Mouse (Mus musculus) forebrain, embryonic 14.5 days (tissue): ENCODE measurements around the gene Trim80. TPM values are rescaled to one million over a fixed set of nuclear protein-coding genes. Genes with fewer than 3 reads are reported as not detected.
"Not testable (repeated sequence)": the region's sequence is repeated elsewhere in the genome, so short reads cannot be mapped to it uniquely, and the experiment has no call there.

Experiments used
- ATAC-seq: fragments of 200-750 bp; cut with Nextera tagmentation; 2 replicates; pipeline ENCODE4 v1.8.0; 2017; ENCODE audit warnings: mild to moderate bottlenecking, moderate library complexity
- DNase-seq: peaks from one replicate; pipeline ENCODE4 v3.0.0-alpha.2; 2015; ENCODE audit warnings: low spot score
- H3K27ac ChIP-seq: fragments of 300-500 bp; sonication (generic); 2 replicates; pipeline ENCODE4 v1.5.1; 2014; ENCODE audit warnings: low read depth, mild to moderate bottlenecking, control low read depth, low read length, moderate library complexity
- H3K27me3 ChIP-seq: fragments of 300-500 bp; sonication (generic); replicated peaks from 2 replicates; pipeline ENCODE4 v1.6.1; 2014; ENCODE audit warnings: low read length, control low read depth, mixed read lengths; ENCODE audit not compliant: control insufficient read depth, insufficient read depth
- H3K36me3 ChIP-seq: fragments of 300-500 bp; sonication (generic); 2 replicates; pipeline ENCODE4 v1.6.1; 2014; ENCODE audit warnings: low read length, control low read depth; ENCODE audit not compliant: control insufficient read depth, insufficient read depth
- H3K4me1 ChIP-seq: fragments of 300-500 bp; sonication (generic); 2 replicates; pipeline ENCODE4 v1.6.1; 2014; ENCODE audit warnings: antibody characterized with exemption, low read length, control low read depth; ENCODE audit not compliant: control insufficient read depth, insufficient read depth
- H3K4me2 ChIP-seq: fragments of 300-500 bp; sonication (generic); 2 replicates; pipeline ENCODE4 v1.6.1; 2014; ENCODE audit warnings: mild to moderate bottlenecking, control low read depth, low read length
- H3K4me3 ChIP-seq: fragments of 300-500 bp; sonication (generic); 2 replicates; pipeline ENCODE4 v1.5.1; 2014; ENCODE audit warnings: low read depth, low read length, control low read depth
- H3K9ac ChIP-seq: fragments of 300-500 bp; sonication (generic); 2 replicates; pipeline ENCODE4 v1.6.1; 2014; ENCODE audit warnings: mild to moderate bottlenecking, low read length, control low read depth, moderate library complexity
- H3K9me3 ChIP-seq: fragments of 300-500 bp; sonication (generic); replicated peaks from 2 replicates; pipeline ENCODE4 v1.6.1; 2016; ENCODE audit warnings: low read length, control low read depth, mixed read lengths; ENCODE audit not compliant: control insufficient read depth
- WGBS: fragments of 180-500 bp; shearing (Covaris S2); extraction: QIAGEN DNeasy Blood & Tissue Kit; methylation state at CpG from one replicate; pipeline ENCODE4 v1.1.7; 2014; 5-methylcytosine and 5-hydroxymethylcytosine counted together
- polyA plus RNA-seq: library from polyadenylated mRNA; unstranded; fragments of >200 nt; fragmentation: Nextera tagmentation; extraction: Ambion mirVana; gene quantifications from 2 replicates; pipeline ENCODE4 v1.2.1, GENCODE M21; 2014

The Trim80 gene
- polyA plus RNA-seq, 1 experiment from 2014 or later: not detected

DNA sequence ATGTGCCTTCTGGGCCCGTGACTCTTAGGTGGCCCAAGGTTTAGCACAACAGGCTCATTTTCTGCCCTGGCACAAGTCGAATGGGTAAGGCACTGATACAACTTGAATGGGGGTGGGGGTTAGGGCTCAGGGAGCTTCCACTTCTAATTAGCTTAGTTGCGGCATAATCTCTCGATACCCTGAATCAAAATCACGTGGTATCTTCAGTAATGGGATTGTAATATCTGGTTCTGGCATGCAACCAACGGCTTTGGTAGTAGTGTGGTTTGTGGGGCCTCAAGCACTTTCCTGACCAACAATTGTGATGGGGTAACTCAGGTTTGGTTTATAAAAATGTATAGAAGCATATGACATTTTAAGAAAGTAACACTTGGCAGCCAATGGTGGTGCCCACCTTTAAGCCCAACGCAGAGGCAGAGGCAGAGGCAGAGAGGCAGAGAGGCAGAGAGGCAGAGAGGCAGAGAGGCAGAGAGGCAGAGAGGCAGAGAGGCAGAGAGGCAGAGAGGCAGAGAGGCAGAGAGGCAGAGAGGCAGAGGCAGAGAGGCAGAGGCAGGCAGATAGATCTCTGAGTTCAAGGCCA, 12.0 kb downstream of the Trim80 start:
- no peaks in the 10 kb centered on the region for H3K27me3 ChIP-seq
- WGBS: 64% methylated on average over 7 of the region's 7 CpGs
- H3K9ac ChIP-seq: no peak overlapping the region
- H3K27ac ChIP-seq: no peak overlapping the region
- H3K9me3 ChIP-seq: no peaks in the 10 kb centered on the region
- no peaks in the 10 kb centered on the region for H3K4me1 ChIP-seq
- no peak overlapping the region for H3K4me3 ChIP-seq
- no peak overlapping the region for H3K4me2 ChIP-seq
- ATAC-seq (no peak), DNase-seq (no peak)
- no peaks in the 10 kb centered on the region for H3K36me3 ChIP-seq

- no peaks in the 10 kb centered on the region for H3K4me1 ChIP-seq
- no peak overlapping the region for H3K4me3 ChIP-seq
- no peak overlapping the region for H3K9ac ChIP-seq
- no peaks in the 10 kb centered on the region for H3K36me3 ChIP-seq
- H3K27me3 ChIP-seq: no peaks in the 10 kb centered on the region
- H3K9me3 ChIP-seq: no peaks in the 10 kb centered on the region
- DNase-seq (no peak), ATAC-seq (no peak)
- WGBS: 71% methylated on average over 4 of the region's 4 CpGs
- H3K4me2 ChIP-seq: no peak overlapping the region
- no peak overlapping the region for H3K27ac ChIP-seq
Measured at GRCm38 (mm10) chr11:115453306-115453705, 13.0 kb downstream of the Trim80 start.

DNA sequence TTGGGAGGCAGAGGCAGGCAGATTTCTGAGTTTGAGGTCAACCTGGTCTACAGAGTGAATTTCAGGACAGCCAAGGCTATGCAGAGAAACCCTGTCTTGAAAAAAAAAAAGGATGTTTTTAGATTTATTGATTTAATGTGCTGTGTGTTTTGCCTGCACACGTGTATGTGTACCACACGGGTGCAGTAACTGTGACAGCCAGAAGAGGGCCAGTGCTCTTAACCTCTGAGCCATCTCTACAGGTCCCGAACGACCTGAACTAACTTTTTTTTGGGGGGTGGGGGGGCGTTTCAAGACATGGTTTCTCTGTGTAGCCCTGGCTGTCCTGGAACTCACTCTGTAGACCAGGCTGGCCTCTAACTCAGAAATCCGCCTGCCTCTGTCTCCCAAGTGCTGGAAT, 14.5 kb downstream of the Trim80 start:
- H3K9me3 ChIP-seq, H3K27me3 ChIP-seq, H3K36me3 ChIP-seq, H3K4me2 ChIP-seq, H3K9ac ChIP-seq, H3K4me3 ChIP-seq, H3K4me1 ChIP-seq, DNase-seq, H3K27ac ChIP-seq, ATAC-seq: not testable (repeated sequence)
- 82% methylated on average over 6 of the region's 6 CpGs for WGBS

DNA sequence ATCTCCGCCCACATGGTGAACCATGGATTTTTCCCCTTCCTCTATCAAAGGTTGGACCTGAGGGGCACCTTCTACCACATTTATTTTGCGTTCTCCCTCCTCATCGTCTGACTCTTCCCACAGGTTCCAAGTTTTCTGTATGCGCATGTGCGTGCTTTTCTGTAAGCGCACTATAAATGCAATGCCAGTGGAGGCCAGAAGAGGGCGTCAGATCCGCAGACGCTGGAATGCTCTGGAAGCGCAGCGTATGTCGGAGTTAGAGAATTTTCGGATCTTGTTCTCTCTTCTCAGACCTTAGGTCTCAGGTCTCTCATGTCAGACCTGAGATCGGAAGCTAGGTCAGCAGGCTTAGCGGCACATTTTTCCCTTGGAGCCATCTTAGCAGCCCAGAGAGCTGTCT, 15.3 kb downstream of the Trim80 start:
- 86% methylated on average over 15 of the region's 15 CpGs for WGBS
- Histone ChIP-seq H3K27ac (no peak overlapping the region), H3K9ac (no peak overlapping the region), H3K4me1 (no peaks in the 10 kb centered on the region), H3K4me3 (no peak overlapping the region), H3K36me3 (no peaks in the 10 kb centered on the region), H3K27me3 (no peaks in the 10 kb centered on the region), H3K9me3 (no peaks in the 10 kb centered on the region), H3K4me2 (no peak overlapping the region)
- no peak for DNase-seq
- ATAC-seq: no peak

DNA sequence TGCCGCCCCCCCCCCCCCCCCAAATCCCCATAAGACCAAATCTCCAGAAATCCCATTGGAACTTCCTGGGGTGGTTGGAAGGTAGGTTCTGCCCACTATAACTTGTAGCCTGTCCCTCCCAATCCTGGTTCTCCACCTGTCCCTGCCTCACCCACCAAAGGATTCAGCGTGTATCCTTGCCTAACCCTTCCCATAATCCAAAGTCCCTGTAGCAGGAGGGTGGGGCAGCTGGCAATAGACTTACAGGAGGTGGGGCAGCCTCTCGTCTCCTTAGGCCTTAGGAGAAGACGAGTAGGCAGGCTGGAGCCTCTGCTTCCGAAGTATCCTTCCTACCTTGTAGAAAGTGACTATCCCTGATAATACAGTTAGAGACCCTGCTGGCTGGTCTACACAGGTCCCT, 15.8 kb downstream of the Trim80 start:
- DNase-seq: no peak
- no peak overlapping the region for H3K4me2 ChIP-seq
- H3K9me3 ChIP-seq: no peaks in the 10 kb centered on the region
- no peaks in the 10 kb centered on the region for H3K27me3 ChIP-seq
- ATAC-seq: no peak
- no peaks in the 10 kb centered on the region for H3K4me1 ChIP-seq
- H3K4me3 ChIP-seq: no peak overlapping the region
- 92% methylated on average over 5 of the region's 5 CpGs for WGBS
- H3K27ac ChIP-seq: no peak overlapping the region
- H3K9ac ChIP-seq: no peak overlapping the region
- H3K36me3 ChIP-seq: no peaks in the 10 kb centered on the region

DNA sequence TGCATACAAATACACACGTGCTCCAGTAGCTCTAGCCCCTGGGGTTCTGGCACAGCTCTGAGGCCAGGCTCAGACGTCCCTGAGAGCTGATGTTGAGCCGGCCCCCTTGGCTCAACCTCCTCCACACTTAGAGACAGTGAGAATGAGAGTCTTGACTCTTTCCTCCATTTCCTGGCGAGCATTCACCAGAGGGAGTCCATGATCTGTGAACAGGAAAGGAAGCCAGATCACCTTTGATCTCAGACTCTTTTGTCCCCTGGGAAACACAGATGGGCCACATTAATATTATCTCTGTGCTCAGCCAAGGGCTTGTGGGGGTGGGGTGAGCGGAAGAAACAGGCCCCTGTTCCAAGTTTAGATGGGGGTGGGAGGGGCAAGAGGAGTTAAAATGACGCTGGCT, 17.1 kb downstream of the Trim80 start:
- no peaks in the 10 kb centered on the region for H3K4me1 ChIP-seq
- WGBS: 34% methylated on average over 6 of the region's 6 CpGs
- H3K36me3 ChIP-seq: no peaks in the 10 kb centered on the region
- no peak overlapping the region for H3K4me2 ChIP-seq
- H3K27ac ChIP-seq: no peak overlapping the region
- no peak overlapping the region for H3K9ac ChIP-seq
- H3K9me3 ChIP-seq: no peaks in the 10 kb centered on the region
- no peak overlapping the region for H3K4me3 ChIP-seq
- ATAC-seq (no peak), DNase-seq (peak; percentile 19)
- H3K27me3 ChIP-seq: no peaks in the 10 kb centered on the region

DNA sequence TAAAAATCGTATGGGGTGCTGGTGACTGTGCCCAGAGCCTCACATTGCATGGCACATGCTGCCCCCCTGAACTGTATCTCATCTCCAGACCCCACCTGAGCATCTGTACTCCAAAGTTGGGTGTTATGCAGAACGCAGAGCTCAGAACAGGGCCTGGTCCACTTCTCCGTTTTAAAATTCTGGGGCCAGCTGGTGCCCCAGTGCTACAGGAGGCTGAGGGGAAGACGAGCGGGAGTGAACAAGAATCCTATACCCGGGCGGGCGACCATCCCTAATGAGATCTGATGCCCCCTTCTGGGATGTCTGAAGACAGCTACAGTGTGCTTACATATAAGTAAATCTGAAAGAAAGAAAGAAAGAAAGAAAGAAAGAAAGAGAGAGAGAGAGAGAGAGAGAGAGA, 20.6 kb downstream of the Trim80 start:
- Histone ChIP-seq H3K27ac (no peak overlapping the region), H3K9me3 (no peaks in the 10 kb centered on the region), H3K9ac (no peak overlapping the region), H3K27me3 (no peaks in the 10 kb centered on the region), H3K4me3 (no peak overlapping the region), H3K4me1 (no peaks in the 10 kb centered on the region), H3K36me3 (no peaks in the 10 kb centered on the region), H3K4me2 (no peak overlapping the region)
- DNase-seq (no peak), ATAC-seq (no peak)
- 16% methylated on average over 8 of the region's 8 CpGs for WGBS

- Histone ChIP-seq H3K9me3 (no peaks in the 10 kb centered on the region), H3K4me1 (no peaks in the 10 kb centered on the region), H3K9ac (no peak overlapping the region), H3K36me3 (no peaks in the 10 kb centered on the region), H3K4me2 (no peak overlapping the region), H3K27me3 (no peaks in the 10 kb centered on the region), H3K27ac (no peak overlapping the region), H3K4me3 (no peak overlapping the region)
- ATAC-seq (no peak), DNase-seq (no peak)
- 77% methylated on average over 5 of the region's 5 CpGs for WGBS
Measured at GRCm38 (mm10) chr11:115461846-115462242, 21.5 kb downstream of the Trim80 start.

GRCm38 (mm10) chr11:115462243-115462891, 22.0 kb downstream of the Trim80 start, which contains the start of gene Slc16a5:
Gene Slc16a5, plus strand, starts transcription at chr11:115462474.
- H3K4me2 ChIP-seq: no peak within 1 kb of the TSS
- ATAC-seq: no peak
- H3K9ac ChIP-seq: no peak within 1 kb of the TSS
- H3K36me3 ChIP-seq: no peaks in the 10 kb centered on the region
- H3K4me1 ChIP-seq: no peaks in the 10 kb centered on the region
- no peaks in the 10 kb centered on the region for H3K9me3 ChIP-seq
- no peak within 1 kb of the TSS for H3K4me3 ChIP-seq
- H3K27ac ChIP-seq: no peak within 1 kb of the TSS
- no peak for DNase-seq
- WGBS: 73% methylated on average over 16 of the region's 16 CpGs
- H3K27me3 ChIP-seq: no peaks in the 10 kb centered on the region
